Mouse (Mus musculus): Measurements from ENCODE around the gene Flt3l. TPM values are rescaled to one million over a fixed set of nuclear protein-coding genes. Genes with fewer than 3 reads are reported as not detected.
"Not testable (repeated sequence)": the region's sequence is repeated elsewhere in the genome, so short reads cannot be mapped to it uniquely, and the experiment has no call there.

Gene Flt3l
- polyA plus RNA-seq, 1 experiment from 2014 or later = 0.71 TPM

GRCm38 (mm10) chr7:45154993-45155514 lies 18.8 kb upstream of the Flt3l start:
- 79% methylated on average over 12 of the region's 12 CpGs for WGBS
- peak overlapping the region; percentile 64 for H3K4me3 ChIP-seq (replicated peaks)
- ATAC-seq (ENCODE audit: insufficient number of reproducible peaks, insufficient read depth, low FRiP score, low TSS enrichment, low read depth) = no peak
- H3K4me2 ChIP-seq = peak overlapping the region; percentile 76
- no peak overlapping the region for H3K27ac ChIP-seq
- H3K4me1 ChIP-seq (replicated peaks) = peaks cover 30% of the 10 kb centered on the region
- H3K9ac ChIP-seq (replicated peaks) = 0 out of 2 replicates have a peak overlapping the region, but pooled peaks have one; percentile 81
- peaks cover 38% of the 10 kb centered on the region for H3K36me3 ChIP-seq
- no peaks in the 10 kb centered on the region for H3K9me3 ChIP-seq
- H3K27me3 ChIP-seq = no peaks in the 10 kb centered on the region

GRCm38 (mm10) chr7:45154096-45154992 lies 18.1 kb upstream of the Flt3l start, which contains the start of the genes Pih1d1 and Aldh16a1:
Pih1d1 (plus strand) TSS chr7:45154303.
Aldh16a1 (minus strand) TSS chr7:45154584.
- Histone ChIP-seq H3K36me3 (peaks cover 30% of the 10 kb centered on the region), H3K4me3 (replicated peaks) (peak within 1 kb of the TSS; percentile 64), H3K9me3 (no peaks in the 10 kb centered on the region), H3K27me3 (no peaks in the 10 kb centered on the region), H3K9ac (replicated peaks) (peak within 1 kb of the TSS; percentile 81), H3K4me2 (peak within 1 kb of the TSS; percentile 76), H3K27ac (peak within 1 kb of the TSS; percentile 95), H3K4me1 (replicated peaks) (peaks cover 31% of the 10 kb centered on the region)
- WGBS = 5% methylated on average over 69 of the region's 69 CpGs
- ATAC-seq (ENCODE audit: insufficient number of reproducible peaks, insufficient read depth, low FRiP score, low TSS enrichment, low read depth) = peak; percentile 96

GRCm38 (mm10) chr7:45153586-45153985 lies 17.4 kb upstream of the Flt3l start:
- Histone ChIP-seq H3K9me3 (no peaks in the 10 kb centered on the region), H3K4me2 (peak overlapping the region; percentile 76), H3K4me1 (replicated peaks) (peaks cover 31% of the 10 kb centered on the region), H3K36me3 (peaks cover 23% of the 10 kb centered on the region), H3K27me3 (no peaks in the 10 kb centered on the region), H3K27ac (peak overlapping the region; percentile 95), H3K9ac (replicated peaks) (peak overlapping the region; percentile 81), H3K4me3 (replicated peaks) (peak overlapping the region; percentile 64)
- no peak for ATAC-seq (ENCODE audit: insufficient number of reproducible peaks, insufficient read depth, low FRiP score, low TSS enrichment, low read depth)
- 4% methylated on average over 5 of the region's 5 CpGs for WGBS

GRCm38 (mm10) chr7:45153052-45153451 lies 16.8 kb upstream of the Flt3l start:
- Histone ChIP-seq H3K4me2 (peak overlapping the region; percentile 76), H3K4me3 (replicated peaks) (peak overlapping the region; percentile 64; the same call in 1 of the 2 replicates), H3K4me1 (replicated peaks) (peaks cover 31% of the 10 kb centered on the region), H3K36me3 (peaks cover 23% of the 10 kb centered on the region)
- not testable (repeated sequence) for H3K27me3 ChIP-seq; ATAC-seq (ENCODE audit: insufficient number of reproducible peaks, insufficient read depth, low FRiP score, low TSS enrichment, low read depth); H3K9me3 ChIP-seq; H3K27ac ChIP-seq; H3K9ac ChIP-seq (replicated peaks)
- WGBS = 95% methylated on average over 2 of the region's 2 CpGs

- Histone ChIP-seq H3K27ac (0 out of 2 replicates have a peak overlapping the region, but pooled peaks have one; percentile 62), H3K9ac (replicated peaks) (0 out of 2 replicates have a peak overlapping the region, but pooled peaks have one; percentile 34)
- 26% methylated on average over 11 of the region's 11 CpGs for WGBS
Measured at GRCm38 (mm10) chr7:45151303-45151702, 15.1 kb upstream of the Flt3l start.

GRCm38 (mm10) chr7:45150321-45150720 lies 14.1 kb upstream of the Flt3l start:
- H3K36me3 ChIP-seq = peaks cover 33% of the 10 kb centered on the region
- H3K4me3 ChIP-seq (replicated peaks) = no peak overlapping the region
- no peaks in the 10 kb centered on the region for H3K27me3 ChIP-seq
- peak overlapping the region; percentile 38; the same call in 1 of the 2 replicates for H3K9ac ChIP-seq (replicated peaks)
- WGBS = 45% methylated on average over 4 of the region's 4 CpGs
- H3K4me2 ChIP-seq = no peak overlapping the region
- no peak for ATAC-seq (ENCODE audit: insufficient number of reproducible peaks, insufficient read depth, low FRiP score, low TSS enrichment, low read depth)
- no peaks in the 10 kb centered on the region for H3K9me3 ChIP-seq
- H3K4me1 ChIP-seq (replicated peaks) = peaks cover 27% of the 10 kb centered on the region
- peak overlapping the region; percentile 62 for H3K27ac ChIP-seq

More at GRCm38 (mm10) chr7:45151303-45151702, 15.1 kb upstream of the Flt3l start:
- ATAC-seq (ENCODE audit: insufficient number of reproducible peaks, insufficient read depth, low FRiP score, low TSS enrichment, low read depth) = no peak
- Histone ChIP-seq H3K9me3 (no peaks in the 10 kb centered on the region), H3K4me1 (replicated peaks) (peaks cover 31% of the 10 kb centered on the region), H3K4me3 (replicated peaks) (no peak overlapping the region), H3K27me3 (no peaks in the 10 kb centered on the region), H3K36me3 (peaks cover 27% of the 10 kb centered on the region), H3K4me2 (no peak overlapping the region)

- H3K4me2 ChIP-seq = no peak overlapping the region
- no peak overlapping the region for H3K9ac ChIP-seq (replicated peaks)
- no peaks in the 10 kb centered on the region for H3K27me3 ChIP-seq
- no peak overlapping the region for H3K4me3 ChIP-seq (replicated peaks)
- H3K27ac ChIP-seq = no peak overlapping the region
- peaks cover 20% of the 10 kb centered on the region for H3K4me1 ChIP-seq (replicated peaks)
- WGBS = 73% methylated on average over 6 of the region's 6 CpGs
- H3K36me3 ChIP-seq = peaks cover 41% of the 10 kb centered on the region
- no peaks in the 10 kb centered on the region for H3K9me3 ChIP-seq
- no peak for ATAC-seq (ENCODE audit: insufficient number of reproducible peaks, insufficient read depth, low FRiP score, low TSS enrichment, low read depth)
Measured at GRCm38 (mm10) chr7:45149545-45149944, 13.3 kb upstream of the Flt3l start.

GRCm38 (mm10) chr7:45148534-45149098 lies 12.4 kb upstream of the Flt3l start:
- Histone ChIP-seq H3K4me2 (no peak overlapping the region), H3K27me3 (no peaks in the 10 kb centered on the region), H3K36me3 (peaks cover 50% of the 10 kb centered on the region), H3K4me1 (replicated peaks) (peaks cover 19% of the 10 kb centered on the region), H3K4me3 (replicated peaks) (no peak overlapping the region), H3K27ac (no peak overlapping the region), H3K9me3 (no peaks in the 10 kb centered on the region), H3K9ac (replicated peaks) (no peak overlapping the region)
- no peak for ATAC-seq (ENCODE audit: insufficient number of reproducible peaks, insufficient read depth, low FRiP score, low TSS enrichment, low read depth)
- 68% methylated on average over 4 of the region's 4 CpGs for WGBS

GRCm38 (mm10) chr7:45147899-45148298 lies 11.7 kb upstream of the Flt3l start:
- H3K4me1 ChIP-seq (replicated peaks) = peaks cover 15% of the 10 kb centered on the region
- no peak for ATAC-seq (ENCODE audit: insufficient number of reproducible peaks, insufficient read depth, low FRiP score, low TSS enrichment, low read depth)
- H3K36me3 ChIP-seq = peaks cover 57% of the 10 kb centered on the region
- H3K9ac ChIP-seq (replicated peaks) = no peak overlapping the region
- WGBS = 91% methylated on average over 11 of the region's 11 CpGs
- no peak overlapping the region for H3K4me3 ChIP-seq (replicated peaks)
- H3K4me2 ChIP-seq = no peak overlapping the region
- H3K27ac ChIP-seq = no peak overlapping the region
- no peaks in the 10 kb centered on the region for H3K9me3 ChIP-seq
- no peaks in the 10 kb centered on the region for H3K27me3 ChIP-seq

- 88% methylated on average over 11 of the region's 11 CpGs for WGBS
- no peaks in the 10 kb centered on the region for H3K9me3 ChIP-seq
- no peak for ATAC-seq (ENCODE audit: insufficient number of reproducible peaks, insufficient read depth, low FRiP score, low TSS enrichment, low read depth)
Measured at GRCm38 (mm10) chr7:45147267-45147666, 11.0 kb upstream of the Flt3l start.

GRCm38 (mm10) chr7:45145460-45145859 lies 9.2 kb upstream of the Flt3l start:
- Histone ChIP-seq H3K9me3 (no peaks in the 10 kb centered on the region), H3K27ac (no peak overlapping the region), H3K4me1 (replicated peaks) (peaks cover 5% of the 10 kb centered on the region), H3K36me3 (peaks cover 74% of the 10 kb centered on the region), H3K27me3 (no peaks in the 10 kb centered on the region), H3K9ac (replicated peaks) (no peak overlapping the region), H3K4me3 (replicated peaks) (no peak overlapping the region), H3K4me2 (no peak overlapping the region)
- ATAC-seq (ENCODE audit: insufficient number of reproducible peaks, insufficient read depth, low FRiP score, low TSS enrichment, low read depth) = no peak
- 95% methylated on average over 8 of the region's 8 CpGs for WGBS

More at GRCm38 (mm10) chr7:45147267-45147666, 11.0 kb upstream of the Flt3l start:
- Histone ChIP-seq H3K4me1 (replicated peaks) (peaks cover 15% of the 10 kb centered on the region), H3K27me3 (no peaks in the 10 kb centered on the region), H3K27ac (no peak overlapping the region), H3K36me3 (peaks cover 63% of the 10 kb centered on the region), H3K4me2 (no peak overlapping the region), H3K9ac (replicated peaks) (no peak overlapping the region), H3K4me3 (replicated peaks) (no peak overlapping the region)
